Mouse (Mus musculus) hematopoietic stem cell, adult 5-6 weeks (primary cell): ENCODE results near the gene Fgd5. TPM values are rescaled to one million over a fixed set of nuclear protein-coding genes. Genes with fewer than 3 reads are reported as not detected.
"Not testable (repeated sequence)": the region's sequence is repeated elsewhere in the genome, so short reads cannot be mapped to it uniquely, and the experiment has no call there.

ENCODE experiments used
- ATAC-seq, 2 experiments: fragments of 125-278 bp in 1 of 2; replicated peaks in 1 of 2; 2 replicates each; pipeline ENCODE4 v1.8.0; 2016 to 2017; ENCODE audit warnings: inconsistent platforms in 2 of 2, mild to moderate bottlenecking in 2 of 2, moderate number of reproducible peaks in 2 of 2, low read depth in 1 of 2, moderate TSS enrichment in 1 of 2; ENCODE audit not compliant: low FRiP score in 2 of 2, poor library complexity in 2 of 2, severe bottlenecking in 2 of 2, insufficient read depth in 1 of 2, low TSS enrichment in 1 of 2
- total RNA-seq: library from RNA; stranded (forward); fragments of 172-1452, 232-1000 nt; gene quantifications from 2 replicates; pipeline ENCODE4 v1.2.3, GENCODE M21; 2017

The Fgd5 gene
- total RNA-seq, 1 experiment from 2014 or later = 5.6 TPM

DNA sequence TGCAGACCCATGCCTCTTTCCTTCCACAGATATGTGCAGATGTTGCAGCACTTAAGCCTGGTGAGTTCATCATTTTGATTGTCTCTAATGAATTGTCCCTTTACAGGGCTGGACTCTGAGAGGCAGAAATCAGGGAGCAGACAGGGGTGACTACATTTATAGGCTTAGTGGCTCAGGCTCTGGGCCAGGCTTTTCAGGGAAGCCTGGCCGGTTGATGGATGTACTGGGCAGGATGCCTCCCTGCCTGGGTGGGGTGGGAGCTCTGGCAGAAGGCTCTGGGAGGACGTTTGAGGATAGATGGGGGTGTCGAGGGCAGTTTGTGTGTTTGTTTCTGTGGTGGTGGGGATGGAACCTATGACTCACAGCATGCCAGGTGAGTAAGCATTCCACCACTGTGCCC is 59.5 kb downstream of the Fgd5 start:
- no peak for ATAC-seq

GRCm38 (mm10) chr6:92041271-92041670 is 62.6 kb downstream of the Fgd5 start:
- no peak for ATAC-seq

- no peak for ATAC-seq
Measured at GRCm38 (mm10) chr6:92042055-92042454, 63.4 kb downstream of the Fgd5 start.

- ATAC-seq = no peak
Measured at GRCm38 (mm10) chr6:92042850-92043249, 64.2 kb downstream of the Fgd5 start.

DNA sequence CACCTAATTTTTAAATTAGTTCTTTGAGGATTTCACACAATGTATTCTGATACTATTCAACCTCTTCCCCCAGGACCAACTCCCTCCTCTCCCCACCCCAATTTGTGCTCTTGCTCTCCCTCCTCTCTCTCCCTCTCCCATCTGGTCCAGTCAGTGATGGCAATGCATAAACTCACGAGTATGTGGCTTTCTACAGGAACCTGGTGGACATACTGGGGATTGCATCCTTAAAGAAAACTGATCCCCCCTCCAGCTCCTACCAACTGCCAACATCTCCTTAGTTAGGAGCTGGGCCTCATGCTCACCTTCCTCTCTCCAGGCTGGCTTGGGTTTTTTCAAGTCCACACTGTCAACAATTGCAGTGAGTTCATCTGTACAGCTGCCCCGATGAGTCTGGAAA is 79.1 kb downstream of the Fgd5 start:
- peak in 1 of 2 experiments; percentile 44; a peak in 2 of 4 replicates for ATAC-seq

DNA sequence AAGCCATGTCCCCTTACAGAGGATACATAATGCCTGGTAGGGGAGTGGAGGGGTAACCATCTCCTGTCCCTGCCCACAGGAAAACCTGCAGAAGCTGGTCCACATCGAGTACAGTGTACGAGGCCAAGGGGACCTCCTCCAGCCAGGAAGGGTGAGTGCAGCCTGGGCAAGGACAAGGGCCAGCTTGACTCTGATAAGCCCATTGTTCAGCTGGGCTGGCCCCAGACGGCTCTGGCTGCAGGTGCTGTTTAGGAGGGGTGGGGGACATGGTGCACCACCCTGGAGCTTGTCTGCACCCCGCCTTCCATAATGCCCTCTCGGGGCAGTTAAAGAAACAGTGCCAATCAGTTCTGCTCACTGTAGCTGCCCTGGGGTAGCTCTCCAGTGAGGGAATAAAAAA is 83.0 kb downstream of the Fgd5 start:
- no peak for ATAC-seq

DNA sequence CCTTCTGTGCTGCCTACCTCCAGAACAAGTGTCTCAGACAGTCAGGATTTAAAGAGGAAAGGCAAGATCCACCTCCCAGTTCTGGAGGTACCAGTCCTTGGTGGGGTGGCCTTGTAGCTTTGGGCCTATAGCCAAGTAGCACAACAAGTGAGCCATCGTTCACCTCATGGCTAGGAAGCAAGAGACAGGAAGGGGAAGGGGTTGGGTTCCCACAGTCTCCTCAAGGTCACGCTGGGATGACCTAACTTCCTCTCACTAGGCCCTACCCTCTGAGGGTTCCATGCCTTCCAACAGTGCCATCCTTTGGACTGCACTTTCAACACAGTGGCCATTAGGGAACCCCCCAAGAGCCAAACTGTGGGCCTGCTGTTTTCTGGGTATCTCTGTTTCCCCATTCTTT is 84.8 kb downstream of the Fgd5 start:
- ATAC-seq = no peak

- ATAC-seq = no peak
Measured at GRCm38 (mm10) chr6:92064101-92064500, 85.4 kb downstream of the Fgd5 start.

- ATAC-seq = no peak; a peak in 1 of 4 replicates
Measured at GRCm38 (mm10) chr6:92065721-92066496, 87.2 kb downstream of the Fgd5 start.

- peak; percentile 91 to 94 for ATAC-seq
Measured at GRCm38 (mm10) chr6:92067146-92067790, 88.6 kb downstream of the Fgd5 start.

DNA sequence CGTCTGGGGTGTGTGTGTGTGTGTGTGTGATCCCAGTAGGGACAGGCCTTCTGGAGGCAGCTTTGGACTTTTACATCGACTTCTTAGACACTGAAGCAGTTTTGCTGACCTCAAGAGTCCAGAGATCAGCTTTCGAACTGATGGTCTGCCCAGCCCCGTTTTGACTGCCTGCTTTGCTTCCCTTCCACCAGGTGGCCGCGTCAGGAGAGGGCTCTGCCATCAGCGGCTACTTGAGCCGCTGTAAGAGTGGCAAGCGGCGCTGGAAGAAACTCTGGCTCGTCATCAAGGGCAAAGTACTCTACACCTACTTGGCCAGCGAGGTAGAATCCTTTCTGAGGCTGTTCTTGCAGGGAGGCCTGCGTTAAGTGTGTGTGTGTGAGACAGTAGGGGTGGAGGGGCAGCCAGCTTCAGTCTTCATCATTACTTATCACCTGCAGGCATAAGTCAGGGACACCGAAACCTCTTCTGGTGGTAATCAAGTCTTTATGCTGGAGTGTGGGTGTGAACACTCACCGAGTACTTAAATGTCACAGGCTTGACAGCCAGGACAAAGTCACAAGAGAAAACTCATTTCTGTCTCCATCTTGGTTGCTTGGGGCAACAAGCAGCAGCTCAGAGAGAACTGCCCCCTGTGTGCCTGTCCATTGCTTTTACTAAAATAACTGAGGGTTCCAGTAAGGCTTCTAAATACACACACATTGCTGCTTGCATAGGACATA is 92.6 kb downstream of the Fgd5 start:
- ATAC-seq = no peak

DNA sequence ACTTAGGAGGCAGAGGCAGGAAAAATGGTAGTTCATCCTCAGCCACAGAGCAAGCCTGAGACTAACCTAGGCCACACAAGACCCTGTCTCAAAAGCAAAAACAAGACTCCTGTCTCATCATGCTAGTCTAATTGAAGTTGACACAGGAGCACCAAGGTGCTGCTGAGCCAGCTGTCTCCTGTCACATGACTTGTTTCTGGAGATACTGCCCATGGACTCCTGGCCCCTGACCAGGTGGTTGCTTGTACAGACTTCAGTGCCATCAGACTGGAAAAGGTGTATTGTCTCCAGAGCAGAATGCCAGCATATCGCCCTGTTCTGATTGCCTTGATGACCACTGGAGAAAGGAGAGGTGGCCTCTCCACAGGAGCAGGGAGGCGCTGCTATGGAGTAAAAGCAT is 102.1 kb downstream of the Fgd5 start:
- ATAC-seq = no peak

DNA sequence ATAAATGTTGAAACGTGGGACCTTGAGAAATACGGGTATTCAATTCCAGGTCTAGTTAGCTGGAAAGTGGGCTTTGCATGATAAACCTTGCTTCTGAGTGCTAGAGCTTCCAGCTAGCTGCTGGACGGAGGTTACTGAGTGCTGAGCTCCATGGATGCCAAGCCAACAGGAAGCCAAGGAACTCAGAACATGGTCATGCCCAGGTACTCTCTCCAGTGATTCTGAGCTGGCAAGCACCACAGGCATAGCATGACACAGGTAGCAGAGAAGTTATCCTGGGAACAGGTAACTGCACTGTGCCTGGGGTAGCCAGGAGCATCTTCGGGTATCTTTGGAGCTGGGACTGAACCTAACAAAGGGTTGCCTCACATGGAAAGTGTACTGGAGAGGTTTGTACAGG is 104.1 kb downstream of the Fgd5 start:
- ATAC-seq = no peak

GRCm38 (mm10) chr6:92084932-92085331 is 106.3 kb downstream of the Fgd5 start:
- ATAC-seq = no peak

GRCm38 (mm10) chr6:92089141-92089540 is 110.5 kb downstream of the Fgd5 start:
- ATAC-seq = not testable (repeated sequence)

DNA sequence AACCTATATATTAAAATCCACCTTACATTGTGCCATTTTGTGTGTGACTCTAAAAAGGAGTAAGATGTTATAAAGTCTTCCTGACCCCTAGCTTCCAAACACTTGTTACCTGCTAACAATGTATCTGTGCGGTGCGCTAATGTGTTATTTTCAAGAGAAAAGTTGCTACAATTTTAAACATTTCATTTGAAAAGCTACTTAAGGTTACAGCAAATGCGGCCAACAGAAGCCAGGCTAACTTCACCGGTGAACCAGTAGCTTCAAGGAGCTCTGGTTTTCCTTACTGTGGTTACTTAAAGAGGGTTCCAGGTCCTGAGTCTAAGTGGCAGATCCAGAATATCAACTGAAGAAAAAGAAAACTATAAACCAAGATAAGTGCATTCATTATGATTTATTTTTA is 111.3 kb downstream of the Fgd5 start:
- no peak for ATAC-seq

- ATAC-seq = no peak
Measured at GRCm38 (mm10) chr6:92090497-92090896, 111.8 kb downstream of the Fgd5 start.

DNA sequence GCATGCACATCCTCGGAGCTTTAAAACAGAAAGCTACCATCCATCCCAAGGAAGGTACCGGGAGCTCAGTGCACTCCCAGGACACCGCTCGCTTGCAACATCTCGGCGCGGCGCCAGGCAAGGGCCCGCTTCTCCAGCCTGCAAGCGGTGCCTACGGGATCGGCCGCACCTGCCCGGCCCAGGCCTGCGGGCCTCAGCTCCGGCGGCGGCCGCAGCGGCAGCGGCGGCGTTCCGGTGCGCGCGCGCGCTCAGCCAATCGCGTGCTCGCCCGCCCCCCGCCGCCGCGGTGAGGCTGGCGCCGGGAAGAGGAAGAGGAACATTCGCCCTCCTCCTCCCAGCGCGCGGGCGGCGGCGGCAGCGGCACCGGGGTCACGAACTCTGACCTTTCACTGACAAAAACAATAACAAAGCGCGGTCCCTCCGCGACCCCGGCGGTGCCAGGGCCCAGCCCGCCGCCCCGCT is 112.5 kb downstream of the Fgd5 start, which contains the start of gene Nr2c2:
Gene Nr2c2, plus strand, starts transcription at position 261 of the 462 bp plus-strand sequence.
- ATAC-seq = peak in 1 of 2 experiments; percentile 39; a peak in 3 of 4 replicates
